Mouse (Mus musculus): ENCODE results near the gene Zhx3. TPM values are rescaled to one million over a fixed set of nuclear protein-coding genes. Genes with fewer than 3 reads are reported as not detected.

The Zhx3 gene
- total RNA-seq, 2 experiments from 2014 or later: 99.5 to 101 TPM

GRCm38 (mm10) chr2:160764386-160764785, 108.4 kb downstream of the Zhx3 start:
- no peak for DNase-seq (ENCODE audit: low spot score in 2 of 2)

- DNase-seq (ENCODE audit: low spot score in 2 of 2): no peak
These were observed 109.0 kb downstream of the Zhx3 start for GRCm38 (mm10) chr2:160763816-160764215.

- peak; percentile 58 to 83 for DNase-seq (ENCODE audit: low spot score in 2 of 2)
These were observed 112.2 kb downstream of the Zhx3 start for GRCm38 (mm10) chr2:160760433-160761184.

GRCm38 (mm10) chr2:160756583-160757203, 116.1 kb downstream of the Zhx3 start:
- no peak for DNase-seq (ENCODE audit: low spot score in 2 of 2)

GRCm38 (mm10) chr2:160747075-160747474, 125.7 kb downstream of the Zhx3 start:
- no peak for DNase-seq (ENCODE audit: low spot score in 2 of 2)

- DNase-seq (ENCODE audit: low spot score in 2 of 2): no peak
These were observed 126.2 kb downstream of the Zhx3 start for GRCm38 (mm10) chr2:160746637-160747036.

GRCm38 (mm10) chr2:160745497-160745896, 127.3 kb downstream of the Zhx3 start:
- DNase-seq (ENCODE audit: low spot score in 2 of 2): no peak

- no peak for DNase-seq (ENCODE audit: low spot score in 2 of 2)
These were observed 128.0 kb downstream of the Zhx3 start for GRCm38 (mm10) chr2:160744823-160745210.

GRCm38 (mm10) chr2:160744040-160744822, 128.6 kb downstream of the Zhx3 start:
- peak in 1 of 2 experiments; percentile 57 for DNase-seq (ENCODE audit: low spot score in 2 of 2)

GRCm38 (mm10) chr2:160742161-160742609, 130.6 kb downstream of the Zhx3 start:
- DNase-seq (ENCODE audit: low spot score in 2 of 2): no peak

GRCm38 (mm10) chr2:160741580-160741979, 131.2 kb downstream of the Zhx3 start:
- DNase-seq (ENCODE audit: low spot score in 2 of 2): no peak

- DNase-seq (ENCODE audit: low spot score in 2 of 2): no peak
These were observed 132.2 kb downstream of the Zhx3 start for GRCm38 (mm10) chr2:160740521-160741156.

- DNase-seq (ENCODE audit: low spot score in 2 of 2): no peak
These were observed 133.0 kb downstream of the Zhx3 start for GRCm38 (mm10) chr2:160739647-160740356.

- no peak for DNase-seq (ENCODE audit: low spot score in 2 of 2)
These were observed 134.4 kb downstream of the Zhx3 start for GRCm38 (mm10) chr2:160738354-160738753.

- DNase-seq (ENCODE audit: low spot score in 2 of 2): no peak
These were observed 136.3 kb downstream of the Zhx3 start for GRCm38 (mm10) chr2:160736466-160736865.

GRCm38 (mm10) chr2:160735706-160736310, 137.0 kb downstream of the Zhx3 start:
- no peak for DNase-seq (ENCODE audit: low spot score in 2 of 2)

GRCm38 (mm10) chr2:160734331-160734730, 138.5 kb downstream of the Zhx3 start:
- DNase-seq (ENCODE audit: low spot score in 2 of 2): no peak

- no peak for DNase-seq (ENCODE audit: low spot score in 2 of 2)
These were observed 139.7 kb downstream of the Zhx3 start for GRCm38 (mm10) chr2:160733131-160733531.

- no peak for DNase-seq (ENCODE audit: low spot score in 2 of 2)
These were observed 140.3 kb downstream of the Zhx3 start for GRCm38 (mm10) chr2:160732420-160732995.

- peak; percentile 22 to 44 for DNase-seq (ENCODE audit: low spot score in 2 of 2)
These were observed 140.9 kb downstream of the Zhx3 start for GRCm38 (mm10) chr2:160731839-160732261.
